Mouse (Mus musculus): ENCODE data around the gene Zfp804a. TPM values are rescaled to one million over a fixed set of nuclear protein-coding genes. Genes with fewer than 3 reads are reported as not detected.

Gene Zfp804a
- polyA plus RNA-seq (2021) = 0.06 TPM

DNA sequence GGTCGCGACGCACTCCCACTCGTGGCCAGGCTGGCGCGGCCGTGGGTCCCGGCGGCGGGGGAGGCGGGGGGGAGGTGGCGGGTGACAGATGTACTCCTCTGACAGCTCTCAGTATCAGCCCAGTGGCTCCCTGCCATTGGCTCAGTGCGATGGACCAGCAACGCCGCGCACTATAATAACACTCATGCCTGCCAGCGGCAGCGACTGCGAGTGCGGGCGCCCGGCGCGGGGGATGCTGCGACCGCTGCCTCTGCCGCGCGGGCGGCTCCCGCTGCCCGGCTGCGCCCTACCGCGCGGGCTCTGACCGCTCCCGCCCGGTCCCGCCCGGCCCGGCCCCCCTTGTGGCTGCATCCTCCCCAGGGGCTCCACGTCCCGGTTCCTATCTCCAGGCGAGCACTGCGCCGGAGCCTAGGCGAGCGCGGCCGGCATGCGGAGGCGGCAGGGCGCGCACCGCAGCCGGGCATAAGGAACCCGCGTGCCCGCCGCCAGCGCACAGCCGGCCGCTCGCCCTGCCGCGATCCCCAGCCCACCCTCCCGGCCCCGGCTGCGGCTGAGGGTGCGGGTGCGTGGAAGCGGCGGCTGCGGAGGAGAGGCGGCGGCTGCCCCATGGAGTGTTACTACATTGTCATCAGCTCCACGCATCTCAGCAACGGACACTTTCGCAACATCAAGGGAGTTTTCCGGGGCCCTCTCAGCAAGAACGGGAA is at the start of gene Zfp804a:
Gene Zfp804a, plus strand, starts transcription at position 38 of the 707 bp plus-strand sequence.
- ATAC-seq = peak; percentile 39

DNA sequence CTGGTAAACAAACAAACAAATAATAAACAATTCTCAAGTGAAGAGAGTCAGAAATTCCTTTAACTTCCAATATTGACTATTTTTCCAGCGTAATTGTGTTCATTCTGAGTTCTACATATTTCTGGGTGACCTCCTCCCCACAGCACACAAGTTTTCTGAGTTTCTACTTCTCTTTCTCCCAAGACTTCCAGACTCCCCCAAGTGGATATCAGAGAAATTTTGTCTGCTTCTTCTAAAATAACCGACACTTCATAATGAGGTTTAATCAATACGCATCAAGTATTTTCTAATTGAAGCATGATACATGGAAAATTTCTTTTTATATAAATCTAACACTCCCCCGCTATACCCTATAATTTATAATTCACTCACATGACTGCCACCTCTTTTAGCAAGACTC is 1.4 kb upstream of the Zfp804a start:
- ChIA-PET CTCF (no interaction called here), POLR2A (no interaction called here)
- no peak for TF ChIP-seq CTCF (IDR thresholded peaks at IDR 0.05)
- peaks cover 19% of the 10 kb centered on the region for H3K27me3 ChIP-seq
- no peak for DNase-seq (ENCODE audit: low read depth, low spot score)
- in situ Hi-C loops (cut with MboI; ENCODE audit: low pct_unique_long_range_greater_than_20kb) = loop anchor here (25.0 kb wide), 1 partner anchor 1286 kb away; no protein-coding TSS in a partner anchor
- ATAC-seq = no peak

More for the DNA sequence above, at the start of gene Zfp804a:
- in situ Hi-C loops (cut with MboI; ENCODE audit: low pct_unique_long_range_greater_than_20kb) = loop anchor here (25.0 kb wide), 1 partner anchor 1284 kb away; no protein-coding TSS in a partner anchor
- TF ChIP-seq CTCF (IDR thresholded peaks at IDR 0.05) = no peak
- ChIA-PET POLR2A (no interaction called here), CTCF (no interaction called here)
- DNase-seq (ENCODE audit: low read depth, low spot score) = no peak
- peaks cover 28% of the 10 kb centered on the region for H3K27me3 ChIP-seq

- no peak for ATAC-seq
- no peak for DNase-seq (ENCODE audit: low read depth, low spot score)
- in situ Hi-C loops (cut with MboI; ENCODE audit: low pct_unique_long_range_greater_than_20kb) = loop anchor here (25.0 kb wide), 1 partner anchor 1285 kb away; no protein-coding TSS in a partner anchor
- peaks cover 22% of the 10 kb centered on the region for H3K27me3 ChIP-seq
- CTCF ChIA-PET = no interaction called here
- TF ChIP-seq CTCF (IDR thresholded peaks at IDR 0.05) = no peak
- POLR2A ChIA-PET = no interaction called here
These were observed 461 bp upstream of the Zfp804a start for GRCm38 (mm10) chr2:82052338-82053184.

DNA sequence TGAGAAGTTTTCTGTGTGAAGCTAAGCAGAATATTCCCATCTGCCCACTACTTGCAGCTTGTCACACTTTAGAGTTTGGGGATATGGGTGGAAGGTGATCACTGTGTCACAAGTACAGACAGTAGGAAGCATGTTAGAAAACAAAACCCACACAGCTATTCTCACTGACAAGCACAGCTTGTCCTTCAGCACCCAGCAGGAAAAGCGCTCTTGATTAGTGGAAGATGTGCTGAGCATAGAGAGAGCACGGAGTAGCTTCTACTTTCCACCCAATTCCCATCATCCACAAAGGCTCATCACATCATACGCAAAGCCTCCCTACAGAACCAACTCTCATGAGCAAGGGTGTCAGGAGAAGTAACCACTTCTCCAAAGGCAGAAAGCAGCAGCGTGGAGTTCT is 1.4 kb downstream of the Zfp804a start:
- in situ Hi-C loops (cut with MboI; ENCODE audit: low pct_unique_long_range_greater_than_20kb) = loop anchor here (25.0 kb wide), 1 partner anchor 1283 kb away; no protein-coding TSS in a partner anchor
- DNase-seq (ENCODE audit: low read depth, low spot score) (no peak), ATAC-seq (no peak)
- H3K27me3 ChIP-seq = peaks cover 28% of the 10 kb centered on the region
- ChIA-PET POLR2A (no interaction called here), CTCF (no interaction called here)
- TF ChIP-seq CTCF (IDR thresholded peaks at IDR 0.05) = no peak

- ChIA-PET POLR2A (no interaction called here), CTCF (no interaction called here)
- H3K27me3 ChIP-seq = peaks cover 5% of the 10 kb centered on the region
- in situ Hi-C loops (cut with MboI; ENCODE audit: low pct_unique_long_range_greater_than_20kb) = loop anchor here (25.0 kb wide), 1 partner anchor 1273 kb away; no protein-coding TSS in a partner anchor
- no peak for DNase-seq (ENCODE audit: low read depth, low spot score)
- peak; percentile 19 for TF ChIP-seq CTCF (IDR thresholded peaks at IDR 0.05)
- no peak for ATAC-seq
These were observed 11.6 kb downstream of the Zfp804a start for GRCm38 (mm10) chr2:82064671-82065070.

DNA sequence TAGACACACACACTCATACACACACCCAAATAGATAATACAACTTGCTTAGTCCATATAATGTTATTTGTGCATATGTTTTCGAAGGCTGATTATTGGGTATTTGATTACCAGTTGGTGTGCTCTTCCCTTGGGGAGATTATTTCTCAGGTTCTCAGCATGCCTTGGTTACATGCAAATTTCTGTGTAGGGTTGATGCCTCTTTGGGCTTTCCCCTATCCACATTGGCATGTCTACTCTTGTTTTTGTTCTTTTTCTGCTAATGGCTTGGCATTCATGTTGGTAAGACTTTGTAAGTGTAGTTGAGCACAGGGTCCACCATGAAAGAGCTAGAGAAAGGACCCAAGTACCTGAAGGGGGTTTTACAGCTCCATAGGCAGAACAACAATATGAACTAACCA is 14.9 kb downstream of the Zfp804a start:
- no peak for TF ChIP-seq CTCF (IDR thresholded peaks at IDR 0.05)
- ATAC-seq (no peak), DNase-seq (ENCODE audit: low read depth, low spot score) (no peak)
- CTCF ChIA-PET = no interaction called here
- POLR2A ChIA-PET = no interaction called here
- peaks cover 5% of the 10 kb centered on the region for H3K27me3 ChIP-seq
- in situ Hi-C loops (cut with MboI; ENCODE audit: low pct_unique_long_range_greater_than_20kb) = loop anchor here (25.0 kb wide), 1 partner anchor 1269 kb away; no protein-coding TSS in a partner anchor

- TF ChIP-seq CTCF (IDR thresholded peaks at IDR 0.05) = no peak
- in situ Hi-C loops (cut with MboI; ENCODE audit: low pct_unique_long_range_greater_than_20kb) = loop anchor here (25.0 kb wide), 1 partner anchor 1268 kb away; no protein-coding TSS in a partner anchor
- ATAC-seq = no peak
- ChIA-PET POLR2A (interaction anchor here (0.7 kb wide), 1 partner anchor 165 kb away, joined by 3 read pairs; no protein-coding TSS in a partner anchor), CTCF (no interaction called here)
- no peak for DNase-seq (ENCODE audit: low read depth, low spot score)
- H3K27me3 ChIP-seq = peaks cover 8% of the 10 kb centered on the region
These were observed 16.1 kb downstream of the Zfp804a start for GRCm38 (mm10) chr2:82069172-82069571.

DNA sequence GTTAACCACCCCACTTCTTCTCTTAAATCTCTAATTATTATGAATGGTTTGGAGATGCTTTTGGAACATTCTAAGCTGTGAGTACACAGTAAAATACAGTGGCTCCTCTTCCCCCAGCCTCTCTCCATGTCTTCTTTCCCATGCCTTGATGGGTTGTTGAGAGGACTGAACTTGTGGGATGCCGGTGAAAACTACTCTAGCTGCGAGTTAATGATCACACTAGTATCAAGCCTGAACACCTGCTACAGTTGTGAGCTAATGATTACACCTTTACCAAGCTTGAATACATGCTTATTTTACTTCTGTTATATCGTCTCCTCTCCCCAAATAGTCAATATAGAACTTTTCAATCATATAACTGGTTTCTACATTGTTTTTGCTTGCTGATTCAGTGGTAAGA is 23.9 kb downstream of the Zfp804a start:
- in situ Hi-C loops (cut with MboI; ENCODE audit: low pct_unique_long_range_greater_than_20kb) = no loop called here
- ChIA-PET CTCF (no interaction called here), POLR2A (no interaction called here)
- ATAC-seq (no peak), DNase-seq (ENCODE audit: low read depth, low spot score) (no peak)
- peaks cover 4% of the 10 kb centered on the region for H3K27me3 ChIP-seq
- TF ChIP-seq CTCF (IDR thresholded peaks at IDR 0.05) = no peak

GRCm38 (mm10) chr2:82078287-82078994 is 25.4 kb downstream of the Zfp804a start:
- no peak for DNase-seq (ENCODE audit: low read depth, low spot score)
- H3K27me3 ChIP-seq = peaks cover 4% of the 10 kb centered on the region
- TF ChIP-seq CTCF (IDR thresholded peaks at IDR 0.05) = no peak
- in situ Hi-C loops (cut with MboI; ENCODE audit: low pct_unique_long_range_greater_than_20kb) = no loop called here
- POLR2A ChIA-PET = no interaction called here
- ATAC-seq = no peak
- CTCF ChIA-PET = no interaction called here

DNA sequence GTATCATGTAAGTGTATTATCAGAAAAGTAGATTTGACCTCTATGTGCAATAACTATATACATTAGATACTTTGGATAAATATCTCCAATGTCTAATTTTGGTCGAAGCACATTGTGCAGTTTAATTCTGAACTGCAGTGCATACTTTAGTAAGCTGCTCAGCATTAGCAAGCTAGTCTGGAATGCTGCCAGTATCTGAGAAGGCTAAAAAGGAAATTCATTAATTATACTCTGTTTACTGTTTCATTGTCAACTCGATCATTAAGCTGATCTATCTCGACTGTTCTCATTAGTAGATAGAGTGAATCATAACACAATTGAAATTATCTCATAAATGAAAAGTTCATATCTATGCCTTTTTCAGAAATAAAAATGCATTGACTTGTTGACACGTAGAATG is 27.7 kb downstream of the Zfp804a start:
- ATAC-seq = no peak

More for the DNA sequence above, 27.7 kb downstream of the Zfp804a start:
- ChIA-PET POLR2A (interaction anchor here (0.6 kb wide), 1 partner anchor 822 kb away, joined by 3 read pairs; no protein-coding TSS in a partner anchor), CTCF (interaction anchor here (0.9 kb wide), 1 partner anchor 9 kb away, joined by 3 read pairs; no protein-coding TSS in a partner anchor)
- no peaks in the 10 kb centered on the region for H3K27me3 ChIP-seq
- TF ChIP-seq CTCF (IDR thresholded peaks at IDR 0.05) = no peak
- in situ Hi-C loops (cut with MboI; ENCODE audit: low pct_unique_long_range_greater_than_20kb) = no loop called here
- DNase-seq (ENCODE audit: low read depth, low spot score) = no peak

Data from Patski (cell line).